Mouse (Mus musculus) forebrain, embryonic 10.5 days (tissue): ENCODE measurements around the gene Acpp. TPM values are rescaled to one million over a fixed set of nuclear protein-coding genes. Genes with fewer than 3 reads are reported as not detected.
A peak's percentile ranks its signal among the peaks of the same experiment; 100 is the strongest.

Experiments used
- DNase-seq: peaks from one replicate; pipeline ENCODE4 v3.0.0-alpha.2; 2017; ENCODE audit warnings: low spot score; ENCODE audit errors: extremely low spot score
- H3K27ac ChIP-seq: fragments of 300-500 bp; sonication (generic); 2 replicates; pipeline ENCODE4 v1.5.1; 2016; ENCODE audit warnings: mild to moderate bottlenecking
- H3K27me3 ChIP-seq: fragments of 300-500 bp; sonication (generic); 2 replicates; pipeline ENCODE4 v1.6.1; 2016; ENCODE audit warnings: mild to moderate bottlenecking; ENCODE audit not compliant: poor library complexity, severe bottlenecking
- H3K36me3 ChIP-seq: fragments of 300-500 bp; sonication (generic); replicated peaks from 2 replicates; pipeline ENCODE4 v1.6.1; 2016; ENCODE audit warnings: mild to moderate bottlenecking, moderate library complexity
- H3K4me1 ChIP-seq: fragments of 300-500 bp; sonication (generic); 2 replicates; pipeline ENCODE4 v1.6.1; 2016
- H3K4me3 ChIP-seq: fragments of 300-500 bp; sonication (generic); 2 replicates; pipeline ENCODE4 v1.5.1; 2016; ENCODE audit warnings: mild to moderate bottlenecking, moderate library complexity
- H3K9me3 ChIP-seq: fragments of 300-500 bp; sonication (generic); 2 replicates; pipeline ENCODE4 v1.6.1; 2016; ENCODE audit warnings: mild to moderate bottlenecking, moderate library complexity
- WGBS: fragments of 180-500 bp; shearing (Covaris S2); methylation state at CpG from one replicate; pipeline ENCODE4 v1.1.7; 2016; 5-methylcytosine and 5-hydroxymethylcytosine counted together
- polyA plus RNA-seq: library from polyadenylated mRNA; unstranded; fragments of >200 nt; fragmentation: Nextera tagmentation; extraction: Ambion mirVana; gene quantifications from 2 replicates; pipeline ENCODE4 v1.2.1, GENCODE M21; 2016

The Acpp gene
- polyA plus RNA-seq, 1 experiment from 2014 or later = 0.36 TPM

GRCm38 (mm10) chr9:104338489-104339427, 1.2 kb upstream of the Acpp start:
- no peak overlapping the region for H3K4me3 ChIP-seq
- DNase-seq = no peak
- H3K4me1 ChIP-seq = peaks cover 13% of the 10 kb centered on the region
- WGBS = 87% methylated on average over 18 of the region's 18 CpGs
- H3K36me3 ChIP-seq = no peaks in the 10 kb centered on the region
- no peaks in the 10 kb centered on the region for H3K27me3 ChIP-seq
- no peak overlapping the region for H3K27ac ChIP-seq
- H3K9me3 ChIP-seq = no peaks in the 10 kb centered on the region

DNA sequence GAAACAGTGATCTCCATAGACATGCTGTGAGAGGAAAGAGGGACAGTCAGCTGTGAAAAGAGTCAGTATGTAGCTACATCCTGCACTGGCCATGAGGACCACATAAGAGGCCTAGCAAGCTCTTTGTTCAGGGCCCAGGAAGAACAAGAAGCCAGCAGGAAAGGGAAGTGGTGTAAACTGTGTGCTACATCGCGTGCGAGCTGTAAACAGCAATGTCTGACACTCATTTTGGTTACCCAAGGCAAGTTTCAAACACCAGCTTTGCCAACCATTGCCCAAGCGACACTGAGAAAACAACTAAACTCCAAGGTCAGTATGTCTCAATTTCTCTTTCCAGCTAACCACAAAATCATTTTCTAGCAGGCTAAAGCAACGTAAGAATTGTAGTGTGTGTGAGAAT, 6.2 kb downstream of the Acpp start:
- H3K27me3 ChIP-seq = no peaks in the 10 kb centered on the region
- no peaks in the 10 kb centered on the region for H3K4me1 ChIP-seq
- H3K36me3 ChIP-seq = no peaks in the 10 kb centered on the region
- H3K9me3 ChIP-seq = no peaks in the 10 kb centered on the region
- DNase-seq = no peak
- WGBS = 93% methylated on average over 5 of the region's 5 CpGs
- H3K4me3 ChIP-seq = no peak overlapping the region
- H3K27ac ChIP-seq = no peak overlapping the region

DNA sequence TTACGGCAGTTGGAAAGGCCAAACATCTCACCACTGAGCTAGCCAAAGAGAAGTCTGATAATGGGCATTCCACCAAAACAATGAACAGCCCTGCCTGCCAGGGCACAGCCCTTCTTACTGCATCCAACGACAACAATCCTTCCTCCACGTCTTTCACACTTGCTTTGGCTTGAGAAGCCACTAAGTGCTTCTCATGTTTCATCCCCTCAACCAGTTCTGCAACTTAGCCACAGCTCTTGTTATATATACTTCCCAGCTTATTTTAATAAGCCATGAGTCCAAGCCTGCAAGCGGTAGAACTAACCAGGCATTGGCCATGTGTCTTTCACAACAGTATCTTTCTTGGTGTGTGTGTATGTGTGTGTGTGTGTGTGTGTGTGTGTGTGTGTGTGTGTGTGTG, 8.9 kb downstream of the Acpp start:
- Histone ChIP-seq H3K27me3 (no peaks in the 10 kb centered on the region), H3K4me1 (no peaks in the 10 kb centered on the region), H3K27ac (no peak overlapping the region), H3K36me3 (no peaks in the 10 kb centered on the region), H3K4me3 (no peak overlapping the region), H3K9me3 (no peaks in the 10 kb centered on the region)
- WGBS = 75% methylated on average over 4 of the region's 4 CpGs
- DNase-seq = no peak

DNA sequence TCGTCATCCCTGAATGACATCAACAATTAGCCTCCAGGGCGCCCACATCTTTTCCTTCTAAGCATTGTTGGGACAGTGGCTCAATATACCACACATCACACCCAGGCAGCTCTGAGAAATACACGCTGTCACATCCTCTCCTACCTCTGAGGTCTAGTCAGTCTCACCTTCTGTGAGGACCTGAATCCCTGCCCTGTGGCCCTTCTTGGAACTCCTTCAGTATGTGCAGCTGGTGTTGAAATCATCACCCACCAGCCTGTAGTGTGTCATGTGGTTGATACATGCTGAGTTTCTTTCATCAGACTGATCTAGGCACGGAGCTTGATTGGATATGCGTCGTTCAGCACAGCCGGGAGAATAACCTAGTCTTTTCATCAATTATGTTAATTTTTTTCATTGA, 16.0 kb downstream of the Acpp start:
- H3K4me3 ChIP-seq = no peak overlapping the region
- H3K27ac ChIP-seq = no peak overlapping the region
- no peaks in the 10 kb centered on the region; the same call in 1 of the 2 replicates for H3K4me1 ChIP-seq
- DNase-seq = no peak
- no peaks in the 10 kb centered on the region for H3K9me3 ChIP-seq
- no peaks in the 10 kb centered on the region for H3K27me3 ChIP-seq
- 83% methylated on average over 7 of the region's 7 CpGs for WGBS
- H3K36me3 ChIP-seq = no peaks in the 10 kb centered on the region

GRCm38 (mm10) chr9:104316351-104316750, 21.2 kb downstream of the Acpp start:
- Histone ChIP-seq H3K4me3 (no peak overlapping the region), H3K4me1 (no peaks in the 10 kb centered on the region; the same call in 1 of the 2 replicates)
- WGBS = 93% methylated on average over 11 of the region's 11 CpGs

GRCm38 (mm10) chr9:104315499-104315898, 22.0 kb downstream of the Acpp start:
- no peaks in the 10 kb centered on the region for H3K27me3 ChIP-seq
- no peaks in the 10 kb centered on the region for H3K36me3 ChIP-seq
- DNase-seq = peak; percentile 37
- no peak overlapping the region for H3K27ac ChIP-seq
- H3K4me1 ChIP-seq = no peaks in the 10 kb centered on the region
- H3K4me3 ChIP-seq = no peak overlapping the region
- WGBS = 14% methylated on average over 10 of the region's 10 CpGs
- no peaks in the 10 kb centered on the region for H3K9me3 ChIP-seq

More at GRCm38 (mm10) chr9:104316351-104316750, 21.2 kb downstream of the Acpp start:
- no peak overlapping the region for H3K27ac ChIP-seq
- no peaks in the 10 kb centered on the region for H3K36me3 ChIP-seq
- no peak for DNase-seq
- no peaks in the 10 kb centered on the region for H3K27me3 ChIP-seq
- H3K9me3 ChIP-seq = no peaks in the 10 kb centered on the region

- no peak overlapping the region for H3K27ac ChIP-seq
- H3K9me3 ChIP-seq = no peaks in the 10 kb centered on the region
- H3K4me1 ChIP-seq = no peaks in the 10 kb centered on the region
- no peaks in the 10 kb centered on the region for H3K36me3 ChIP-seq
- H3K27me3 ChIP-seq = no peaks in the 10 kb centered on the region
- WGBS = 18% methylated on average over 6 of the region's 6 CpGs
- H3K4me3 ChIP-seq = no peak overlapping the region
- DNase-seq = peak; percentile 76
These were observed 30.8 kb downstream of the Acpp start for GRCm38 (mm10) chr9:104306734-104307133.

DNA sequence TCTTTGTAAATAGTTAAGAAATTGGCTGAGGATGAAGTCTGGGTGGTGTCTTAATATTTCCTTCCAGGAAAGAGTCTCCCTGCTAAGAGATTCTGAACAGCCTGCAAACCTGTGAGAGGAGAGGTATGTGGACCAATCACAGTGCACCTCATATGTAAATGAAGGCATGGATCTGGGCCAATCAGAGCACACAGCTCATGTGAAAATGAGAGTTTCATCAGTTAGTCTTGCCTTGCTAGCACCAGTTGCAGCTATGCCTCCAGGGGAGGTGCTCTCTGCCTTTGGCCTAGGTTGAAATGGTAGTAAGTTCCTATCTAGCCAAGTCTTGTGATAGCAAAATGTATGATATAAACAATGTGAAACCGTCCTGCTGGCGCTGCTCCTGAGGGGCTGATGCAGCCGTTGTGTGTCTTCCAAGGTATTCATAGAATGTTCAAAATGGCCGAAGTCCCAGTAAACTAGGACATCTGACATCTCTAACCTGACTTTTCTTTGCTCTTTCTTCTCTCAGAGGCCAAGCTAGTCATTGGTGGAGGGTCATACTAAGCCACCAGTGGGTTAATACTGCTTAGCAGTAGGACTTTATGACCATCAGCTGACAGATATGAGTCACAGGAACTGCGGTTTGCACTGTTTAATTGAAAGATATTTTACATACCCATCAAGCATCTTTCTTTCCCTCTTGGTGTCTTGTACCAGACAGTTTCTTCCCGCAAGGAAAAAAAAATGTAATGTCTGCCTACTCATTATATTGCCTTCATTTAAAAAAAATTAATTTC, 32.0 kb downstream of the Acpp start:
- Histone ChIP-seq H3K9me3 (no peaks in the 10 kb centered on the region), H3K4me3 (no peak overlapping the region), H3K27ac (no peak overlapping the region), H3K4me1 (no peaks in the 10 kb centered on the region), H3K36me3 (no peaks in the 10 kb centered on the region), H3K27me3 (no peaks in the 10 kb centered on the region)
- WGBS = 96% methylated on average over 6 of the region's 6 CpGs
- no peak for DNase-seq

- H3K27me3 ChIP-seq = no peaks in the 10 kb centered on the region
- no peak overlapping the region for H3K4me3 ChIP-seq
- H3K27ac ChIP-seq = no peak overlapping the region
- 80% methylated on average over 10 of the region's 10 CpGs for WGBS
- no peaks in the 10 kb centered on the region for H3K9me3 ChIP-seq
- no peaks in the 10 kb centered on the region for H3K4me1 ChIP-seq
- H3K36me3 ChIP-seq = no peaks in the 10 kb centered on the region
- DNase-seq = no peak
These were observed 32.7 kb downstream of the Acpp start for GRCm38 (mm10) chr9:104304800-104305199.

DNA sequence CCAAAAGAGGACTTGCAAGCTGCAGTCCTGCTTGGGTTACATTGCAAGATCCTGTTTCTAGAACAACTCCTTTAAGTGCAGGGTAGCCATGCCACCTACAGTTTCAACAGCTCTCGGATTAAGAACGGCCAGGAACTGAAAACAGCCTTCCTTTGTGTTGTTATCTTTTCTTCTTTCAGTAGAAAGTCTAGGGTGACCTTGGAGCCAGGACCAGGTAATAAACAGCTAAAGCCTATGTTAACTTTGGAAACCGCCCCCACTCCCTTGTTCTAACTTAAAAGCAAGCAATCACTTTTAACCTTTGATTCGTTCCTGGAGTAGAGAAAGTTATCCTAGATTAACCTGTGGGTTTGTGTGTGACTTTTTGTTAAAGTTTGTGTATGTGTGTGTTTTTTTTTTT, 33.2 kb downstream of the Acpp start:
- Histone ChIP-seq H3K36me3 (no peaks in the 10 kb centered on the region), H3K9me3 (no peaks in the 10 kb centered on the region), H3K27me3 (no peaks in the 10 kb centered on the region), H3K4me3 (no peak overlapping the region), H3K4me1 (no peaks in the 10 kb centered on the region), H3K27ac (no peak overlapping the region)
- no peak for DNase-seq
- 76% methylated on average over 4 of the region's 4 CpGs for WGBS

DNA sequence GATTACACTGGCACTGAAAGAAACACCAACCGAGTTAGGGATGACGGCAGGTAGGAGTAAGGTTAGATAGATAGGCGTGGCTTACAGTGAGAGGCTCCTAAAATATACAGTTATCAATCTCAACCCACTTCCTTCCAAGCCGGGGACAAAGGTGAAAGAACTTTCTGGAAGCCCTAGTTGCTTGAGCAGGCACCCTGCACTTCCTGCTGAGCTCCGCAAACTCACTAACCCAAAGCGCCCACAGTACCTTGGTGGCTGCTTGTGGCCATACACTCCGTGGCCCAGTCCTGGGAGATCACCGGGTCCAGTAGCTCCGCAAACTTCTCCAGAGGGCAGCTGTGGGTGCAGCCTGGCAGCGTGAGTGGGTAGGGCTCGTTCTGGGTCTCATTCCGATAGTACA, 37.0 kb downstream of the Acpp start:
- no peak for DNase-seq
- Histone ChIP-seq H3K27ac (no peak overlapping the region), H3K36me3 (no peaks in the 10 kb centered on the region), H3K27me3 (no peaks in the 10 kb centered on the region), H3K4me3 (no peak overlapping the region), H3K9me3 (no peaks in the 10 kb centered on the region), H3K4me1 (no peaks in the 10 kb centered on the region)
- WGBS = 89% methylated on average over 12 of the region's 12 CpGs

DNA sequence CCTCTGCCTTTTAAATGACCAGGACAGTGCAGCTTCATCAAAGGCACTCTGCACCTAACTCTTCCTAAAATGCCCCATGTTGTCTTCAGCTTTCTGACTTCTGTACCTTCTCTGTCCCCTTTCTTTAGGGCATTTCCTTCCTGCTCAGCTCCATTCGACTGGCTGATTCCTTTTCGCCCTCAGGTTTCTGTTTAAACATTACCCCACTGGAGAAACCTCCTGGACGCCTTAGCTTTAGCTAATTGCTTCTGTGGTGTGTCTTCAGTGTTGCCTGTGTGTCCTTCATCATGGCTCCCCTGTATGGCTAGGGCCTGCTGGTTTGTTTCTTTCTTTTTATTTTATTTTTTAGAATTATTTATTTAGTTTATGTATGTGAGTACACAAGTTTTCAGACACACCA, 40.5 kb downstream of the Acpp start:
- WGBS = 86% methylated on average over 3 of the region's 3 CpGs
- Histone ChIP-seq H3K27ac (no peak overlapping the region), H3K27me3 (no peaks in the 10 kb centered on the region), H3K9me3 (no peaks in the 10 kb centered on the region), H3K4me3 (no peak overlapping the region), H3K36me3 (no peaks in the 10 kb centered on the region), H3K4me1 (no peaks in the 10 kb centered on the region)
- no peak for DNase-seq

DNA sequence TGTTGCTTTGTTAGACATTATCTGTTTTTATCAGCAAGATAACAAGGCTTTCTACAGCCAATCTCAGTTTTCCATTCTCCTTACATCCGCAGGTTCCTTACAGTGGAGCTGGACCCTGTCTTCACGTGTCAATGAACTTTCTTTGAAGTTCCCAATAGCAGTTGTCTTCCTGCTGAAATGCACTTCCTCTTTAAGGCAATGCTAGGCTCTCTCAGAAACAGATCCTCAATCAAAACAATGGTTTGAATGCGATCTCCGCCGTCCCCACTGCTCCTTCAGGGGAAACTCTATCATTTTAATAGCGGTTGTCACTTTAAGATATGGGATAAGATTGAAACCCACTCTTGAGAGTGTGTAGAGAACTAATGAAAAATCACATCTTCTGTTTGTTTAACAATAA, 52.6 kb downstream of the Acpp start:
- DNase-seq = no peak
- 85% methylated on average over 6 of the region's 6 CpGs for WGBS
- H3K36me3 ChIP-seq = no peaks in the 10 kb centered on the region

More for the DNA sequence above, 52.6 kb downstream of the Acpp start:
- peaks cover 7% of the 10 kb centered on the region for H3K4me1 ChIP-seq
- H3K27ac ChIP-seq = no peak overlapping the region
- no peaks in the 10 kb centered on the region for H3K9me3 ChIP-seq
- H3K27me3 ChIP-seq = no peaks in the 10 kb centered on the region
- H3K4me3 ChIP-seq = no peak overlapping the region
